13 mouse cellular contexts compared by ENCODE assay signal in genomic region chr7:133839546-133839945, GRCm38 (mm10). TPM values are rescaled to one million over a fixed set of nuclear protein-coding genes. Genes with fewer than 3 reads are reported as not detected.
DNase-seq lines count a peak whose midpoint lies in the region; TF ChIP-seq lines count a peak whose summit lies in the region.
"Had no signal": no experiment of that assay in that cellular context is flagged by ENCODE, and none has a peak within 500 bp of the region (broad histone marks: within the 10 kb centered on the region; RNA-seq: fewer than 3 reads in every experiment).

No protein-coding gene starts in this region.

- WGBS in cerebellum, adult 2 months, result 9% methylated on average over 4 of the region's 4 CpGs
- 77% methylated on average over 4 of the region's 4 CpGs for WGBS in embryonic facial prominence, embryonic 10.5 days

- no peak for TF ChIP-seq POLR2A in cerebellum, adult 2 months (IDR thresholded peaks at IDR 0.05; ENCODE audit: borderline replicate concordance, insufficient read depth, low read length)

- no peaks in the 10 kb centered on the region for H3K27me3 ChIP-seq in cerebellum, adult 2 months (ENCODE audit: control insufficient read depth, insufficient read depth, low read length)
- no peaks in the 10 kb centered on the region for H3K27me3 ChIP-seq in embryonic facial prominence, embryonic 10.5 days (replicated peaks; ENCODE audit: low read depth, poor library complexity, severe bottlenecking)
- H3K27me3 ChIP-seq: limb, embryonic 13.5 days had no signal

- DNase-seq in cerebellum, adult 2 months, result peak in 1 of 2 experiments; percentile 5
- DNase-seq in cerebellum, adult 8-10 months, result no peak
- DNase-seq in left cerebral cortex, adult 18-20 months (ENCODE audit: low spot score in 2 of 2), result peak; percentile 43 to 46
- no peak for DNase-seq in left cerebral cortex, adult 11 months (ENCODE audit: low spot score)
- DNase-seq in layer of hippocampus, adult 9-10 months (ENCODE audit: low spot score), result peak; percentile 52
- peak; percentile 61 for DNase-seq in right cerebral cortex, postnatal 14 days
- DNase-seq in embryonic facial prominence, embryonic 10.5 days (ENCODE audit: low spot score), result no peak
- DNase-seq in neural tube, embryonic 10.5 days (ENCODE audit: extremely low spot score, low spot score), result no peak
- DNase-seq: gastrocnemius, postnatal 10 days; kidney, adult 9 months; thymus, postnatal 36 days had no signal

- no peaks in the 10 kb centered on the region for H3K9me3 ChIP-seq in embryonic facial prominence, embryonic 10.5 days
- H3K9me3 ChIP-seq: limb, embryonic 13.5 days had no signal

- no peak overlapping the region for H3K27ac ChIP-seq in cerebellum, adult 2 months (ENCODE audit: insufficient read depth, low read length)
- H3K27ac ChIP-seq in embryonic facial prominence, embryonic 10.5 days (replicated peaks), result no peak overlapping the region
- H3K27ac ChIP-seq: limb, embryonic 13.5 days; macrophage had no signal

- H3K36me3 ChIP-seq in embryonic facial prominence, embryonic 10.5 days (replicated peaks), result no peaks in the 10 kb centered on the region
- H3K36me3 ChIP-seq: limb, embryonic 13.5 days had no signal

- TF ChIP-seq CTCF in cerebellum, adult 2 months (IDR thresholded peaks at IDR 0.05; ENCODE audit: borderline replicate concordance, insufficient read depth, low read depth, low read length), result peak; percentile 39

- no peak overlapping the region for H3K4me3 ChIP-seq in cerebellum, adult 2 months (replicated peaks; ENCODE audit: insufficient read depth, low read depth, low read length)
- no peak overlapping the region for H3K4me3 ChIP-seq in embryonic facial prominence, embryonic 10.5 days
- H3K4me3 ChIP-seq: limb, embryonic 13.5 days had no signal

- no peaks in the 10 kb centered on the region for H3K4me1 ChIP-seq in cerebellum, adult 2 months (ENCODE audit: control insufficient read depth, insufficient read depth, low read length)
- no peaks in the 10 kb centered on the region for H3K4me1 ChIP-seq in embryonic facial prominence, embryonic 10.5 days
- H3K4me1 ChIP-seq: limb, embryonic 13.5 days had no signal

RNA-seq across cellular contexts. Expression of gene Dhx32, which starts 57.0 kb away (rescaled TPM):
- 25.3 and 29.6 TPM in 2 replicates for polyA plus RNA-seq in cerebellum, adult 2 months (2012; rRNA removed)
- 10 to 100 TPM; 34.4 to 36.4 TPM for total RNA-seq in left cerebral cortex, adult 18-20 months (2021)
- 34.9 and 38.5 TPM in 2 replicates for polyA plus RNA-seq in embryonic facial prominence, embryonic 10.5 days (2016; fragmentation: Nextera tagmentation; extraction: Ambion mirVana)

Comparison
In these comparisons a context has a peak if more than half of its experiments do, and no peak if none do; other contexts are left out.
1. DNase-seq: peak in left cerebral cortex, adult 18-20 months (2 of 2), layer of hippocampus, adult 9-10 months (single experiment) and right cerebral cortex, postnatal 14 days (single experiment); none in cerebellum, adult 8-10 months (single experiment), left cerebral cortex, adult 11 months (single experiment), embryonic facial prominence, embryonic 10.5 days (single experiment) and neural tube, embryonic 10.5 days (single experiment).